In genomic region chr11:34427212-34427611, GRCm38 (mm10) we compare ENCODE assay signal across 20 mouse cellular contexts.
"Had no signal": no experiment of that assay in that cellular context is flagged by ENCODE, and none has a peak within 500 bp of the region (broad histone marks: within the 10 kb centered on the region; RNA-seq: fewer than 3 reads in every experiment).

No protein-coding gene starts in this region.

- H3K4me3 ChIP-seq: kidney, embryonic 15.5 days; limb, embryonic 12.5 days; limb, embryonic 15.5 days; liver, embryonic 13.5 days; midbrain, embryonic 12.5 days; myocyte; neural tube, embryonic 13.5 days had no signal

- H3K4me1 ChIP-seq: kidney, embryonic 15.5 days; limb, embryonic 12.5 days; limb, embryonic 15.5 days; liver, embryonic 13.5 days; midbrain, embryonic 12.5 days; neural tube, embryonic 13.5 days had no signal

- H3K27ac ChIP-seq: kidney, embryonic 15.5 days; limb, embryonic 12.5 days; limb, embryonic 15.5 days; liver, embryonic 13.5 days; midbrain, embryonic 12.5 days; neural tube, embryonic 13.5 days had no signal

- H3K27me3 ChIP-seq: kidney, embryonic 15.5 days; limb, embryonic 12.5 days; limb, embryonic 15.5 days; liver, embryonic 13.5 days; midbrain, embryonic 12.5 days; neural tube, embryonic 13.5 days had no signal

- ATAC-seq: midbrain, embryonic 16.5 days had no signal

- H3K9me3 ChIP-seq: kidney, embryonic 15.5 days; limb, embryonic 12.5 days; limb, embryonic 15.5 days; liver, embryonic 13.5 days; midbrain, embryonic 12.5 days; neural tube, embryonic 13.5 days had no signal

- H3K36me3 ChIP-seq: kidney, embryonic 15.5 days; limb, embryonic 12.5 days; limb, embryonic 15.5 days; liver, embryonic 13.5 days; midbrain, embryonic 12.5 days; neural tube, embryonic 13.5 days had no signal

- DNase-seq: kidney, adult 11 months; kidney, adult 8-10 months; kidney, postnatal 14 days; kidney, postnatal 4 days; left cerebral cortex, postnatal 4 days; liver, embryonic 13.5 days; lung, adult 2 months; lung, postnatal 14 days; lung, postnatal 4 days; retina, postnatal 1 day; right cerebral cortex, postnatal 25 days; thymus, adult 18-20 months; thymus, postnatal 36 days had no signal

- H3K9ac ChIP-seq: kidney, embryonic 15.5 days; limb, embryonic 12.5 days; limb, embryonic 15.5 days; liver, embryonic 13.5 days; midbrain, embryonic 12.5 days; neural tube, embryonic 13.5 days had no signal

- H3K4me2 ChIP-seq: kidney, embryonic 15.5 days; limb, embryonic 12.5 days; limb, embryonic 15.5 days; liver, embryonic 13.5 days; midbrain, embryonic 12.5 days; neural tube, embryonic 13.5 days had no signal
